Mouse (Mus musculus) liver, postnatal 0 days (tissue): Measurements from ENCODE around the gene Dock1.

Experiments used
- CTCF ChIP-seq: sonication (generic); IDR thresholded peaks from 2 replicates; pipeline ENCODE4 v1.5.1; 2016; ENCODE audit warnings: antibody characterized with exemption, low read depth
- EP300 ChIP-seq: IDR thresholded peaks from 2 replicates; pipeline ENCODE4 v1.6.1; 2016; ENCODE audit warnings: antibody characterized with exemption, low read depth, mild to moderate bottlenecking

- TF ChIP-seq CTCF (no peak), EP300 (no peak)
Measured at GRCm38 (mm10) chr7:135194190-135194589, 523.7 kb downstream of the Dock1 start.
